Mouse (Mus musculus) small intestine, adult 2 months (tissue): ENCODE measurements at regions not wholly inside any gene's neighbourhood (a gene's known extent, or its start where the extent isn't known, plus 50 kb on each side); places are given as distances from the start of the nearest gene placed in this dataset.

Source experiments
- CTCF ChIP-seq: fragments of 200-500 bp; IDR thresholded peaks from 2 replicates; pipeline ENCODE4 v1.5.1; 2012; ENCODE audit warnings: low read depth, mild to moderate bottlenecking, control low read depth, inconsistent platforms, low read length, moderate library complexity, mixed read lengths; ENCODE audit not compliant: insufficient replicate concordance, insufficient read length; ENCODE audit errors: extremely low read depth
- POLR2A ChIP-seq: fragments of 200-500 bp; IDR thresholded peaks from 2 replicates; pipeline ENCODE4 v1.6.1; 2012; ENCODE audit warnings: low read depth, mild to moderate bottlenecking, control low read depth, inconsistent platforms, low read length, moderate library complexity

- no peak for TF ChIP-seq POLR2A
- no peak for TF ChIP-seq CTCF
These were observed 294.0 kb upstream of the Slc30a5 start for GRCm38 (mm10) chr13:101127262-101127661.
